Mouse (Mus musculus) forebrain, embryonic 12.5 days (tissue): ENCODE results near the gene Abhd14b. TPM values are rescaled to one million over a fixed set of nuclear protein-coding genes. Genes with fewer than 3 reads are reported as not detected.

ENCODE experiments used
- ATAC-seq: fragments of 200-750 bp; cut with Nextera tagmentation; 2 replicates; pipeline ENCODE4 v1.8.0; 2017; ENCODE audit warnings: moderate TSS enrichment; ENCODE audit not compliant: low FRiP score
- H3K27ac ChIP-seq: fragments of 300-500 bp; sonication (generic); 2 replicates; pipeline ENCODE4 v1.5.1; 2016; ENCODE audit warnings: mild to moderate bottlenecking
- H3K27me3 ChIP-seq: fragments of 300-500 bp; sonication (generic); 2 replicates; pipeline ENCODE4 v1.6.1; 2016; ENCODE audit warnings: mild to moderate bottlenecking
- H3K36me3 ChIP-seq: fragments of 300-500 bp; sonication (generic); replicated peaks from 2 replicates; pipeline ENCODE4 v1.6.1; 2016; ENCODE audit warnings: mild to moderate bottlenecking
- H3K4me1 ChIP-seq: fragments of 300-500 bp; sonication (generic); 2 replicates; pipeline ENCODE4 v1.6.1; 2016
- H3K4me2 ChIP-seq: fragments of 300-500 bp; sonication (generic); 2 replicates; pipeline ENCODE4 v1.6.1; 2016; ENCODE audit warnings: mild to moderate bottlenecking, moderate library complexity
- H3K4me3 ChIP-seq: fragments of 300-500 bp; sonication (generic); replicated peaks from 2 replicates; pipeline ENCODE4 v1.5.1; 2016; ENCODE audit warnings: mild to moderate bottlenecking
- H3K9ac ChIP-seq: fragments of 300-500 bp; sonication (generic); 2 replicates; pipeline ENCODE4 v1.6.1; 2016; ENCODE audit warnings: mild to moderate bottlenecking
- H3K9me3 ChIP-seq: fragments of 300-500 bp; sonication (generic); 2 replicates; pipeline ENCODE4 v1.6.1; 2016
- WGBS: fragments of 180-500 bp; shearing (Covaris S2); methylation state at CpG from one replicate; pipeline ENCODE4 v1.1.7; 2016; 5-methylcytosine and 5-hydroxymethylcytosine counted together
- polyA plus RNA-seq: library from polyadenylated mRNA; unstranded; fragments of >200 nt; fragmentation: Nextera tagmentation; extraction: Ambion mirVana; gene quantifications from 2 replicates; pipeline ENCODE4 v1.2.1, GENCODE M21; 2016

The Abhd14b gene
- polyA plus RNA-seq, 1 experiment from 2014 or later, result 4.4 TPM

DNA sequence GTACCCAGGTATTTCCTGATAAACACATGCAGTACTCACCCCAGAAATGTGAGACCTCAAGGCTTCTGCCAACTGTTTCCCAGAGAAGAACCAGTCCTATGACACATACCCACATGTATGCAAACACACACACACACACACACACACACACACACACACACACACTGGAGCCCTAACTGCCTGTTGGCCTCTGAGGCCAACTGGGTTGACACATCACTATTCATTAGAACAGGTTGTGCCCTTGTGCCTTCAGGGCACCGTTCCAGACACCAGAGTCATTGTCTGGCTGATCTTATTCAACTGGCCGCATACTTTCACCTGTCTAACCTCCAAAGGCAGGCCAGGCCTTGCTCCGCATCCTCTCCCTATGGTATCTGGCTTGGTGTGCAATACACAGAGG, 35.0 kb upstream of the Abhd14b start:
- Histone ChIP-seq H3K9me3 (no peaks in the 10 kb centered on the region), H3K4me1 (no peaks in the 10 kb centered on the region), H3K4me2 (no peak overlapping the region), H3K27me3 (no peaks in the 10 kb centered on the region), H3K4me3 (no peak overlapping the region), H3K27ac (no peak overlapping the region), H3K9ac (no peak overlapping the region), H3K36me3 (no peaks in the 10 kb centered on the region)
- no peak for ATAC-seq
- 76% methylated on average over 3 of the region's 3 CpGs for WGBS

- Histone ChIP-seq H3K27me3 (no peaks in the 10 kb centered on the region), H3K9ac (no peak overlapping the region), H3K4me1 (peaks cover 11% of the 10 kb centered on the region), H3K27ac (no peak overlapping the region), H3K9me3 (no peaks in the 10 kb centered on the region), H3K36me3 (no peaks in the 10 kb centered on the region), H3K4me2 (no peak overlapping the region), H3K4me3 (no peak overlapping the region)
- 80% methylated on average over 5 of the region's 5 CpGs for WGBS
- ATAC-seq, result no peak
Measured at GRCm38 (mm10) chr9:106413606-106414005, 33.7 kb upstream of the Abhd14b start.

DNA sequence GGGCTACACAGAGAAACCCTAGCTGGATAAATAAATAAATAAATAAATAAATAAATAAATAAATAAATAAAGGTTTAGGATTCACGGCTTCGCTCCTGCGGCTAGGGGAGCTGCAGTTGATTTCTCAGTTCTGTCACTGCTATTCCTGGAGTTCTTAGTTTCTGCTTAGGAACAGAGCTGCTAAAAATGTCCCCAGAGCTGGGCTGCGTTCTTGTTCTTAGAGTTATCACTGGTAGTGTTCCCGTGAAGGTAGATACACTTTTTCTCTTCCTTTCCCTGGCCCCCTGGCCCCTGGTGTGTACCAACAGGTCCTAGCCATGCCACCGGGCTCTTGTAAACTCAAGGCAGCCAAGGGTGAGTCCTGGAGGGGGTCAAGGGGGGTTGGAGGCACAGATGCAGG, 30.4 kb upstream of the Abhd14b start:
- peaks cover 34% of the 10 kb centered on the region for H3K4me1 ChIP-seq
- no peaks in the 10 kb centered on the region for H3K9me3 ChIP-seq
- no peak overlapping the region for H3K4me2 ChIP-seq
- no peak overlapping the region for H3K4me3 ChIP-seq
- 88% methylated on average over 6 of the region's 6 CpGs for WGBS
- no peak overlapping the region for H3K27ac ChIP-seq
- ATAC-seq, result no peak
- no peaks in the 10 kb centered on the region for H3K36me3 ChIP-seq
- H3K27me3 ChIP-seq, result peaks cover 10% of the 10 kb centered on the region; the same call in 1 of the 2 replicates
- H3K9ac ChIP-seq, result no peak overlapping the region

DNA sequence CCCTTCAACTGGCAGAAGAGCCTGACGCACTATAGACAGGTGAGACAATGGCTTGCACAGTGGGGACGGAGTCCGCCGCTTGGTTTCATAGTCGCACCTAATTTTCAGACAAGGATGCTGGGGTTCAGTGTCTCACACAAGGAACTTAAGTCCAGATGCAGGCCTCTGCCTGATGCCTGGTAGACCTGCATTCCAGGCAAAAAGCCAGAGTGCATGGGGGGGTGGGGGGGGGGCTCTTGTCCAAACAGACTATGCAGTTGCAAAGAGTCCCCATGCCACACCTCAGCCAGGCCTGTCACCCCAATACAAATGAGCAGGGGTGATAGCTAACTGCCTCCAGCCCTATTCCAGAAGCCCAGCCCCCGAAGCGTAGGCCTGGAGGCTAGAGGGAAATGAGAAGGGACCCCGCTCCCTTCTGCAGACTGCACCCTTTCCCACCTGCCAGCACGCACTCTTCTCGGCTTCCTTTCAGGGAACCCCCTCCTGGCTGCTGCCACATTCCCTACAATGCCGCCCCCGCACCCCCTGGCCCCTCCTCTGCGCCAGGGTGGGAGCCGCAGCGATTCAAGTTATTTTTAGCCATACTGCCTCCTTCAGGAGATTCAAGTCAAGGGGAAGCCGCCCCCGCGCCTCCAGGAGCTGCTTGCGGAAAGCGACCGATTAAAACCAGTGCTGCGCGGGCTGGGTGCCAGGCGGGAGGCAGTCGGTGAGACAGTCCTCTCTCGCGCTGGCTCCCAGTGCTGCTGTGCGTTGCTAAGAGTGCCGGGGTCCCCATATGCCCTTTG, 29.2 kb upstream of the Abhd14b start:
- Histone ChIP-seq H3K4me1 (peaks cover 34% of the 10 kb centered on the region), H3K36me3 (no peaks in the 10 kb centered on the region), H3K27me3 (peaks cover 10% of the 10 kb centered on the region; the same call in 1 of the 2 replicates), H3K27ac (peak overlapping the region; percentile 50; the same call in 1 of the 2 replicates), H3K4me3 (peak overlapping the region; percentile 30), H3K9ac (peak overlapping the region; percentile 48), H3K9me3 (no peaks in the 10 kb centered on the region), H3K4me2 (peak overlapping the region; percentile 59)
- WGBS, result 14% methylated on average over 29 of the region's 29 CpGs
- peak; percentile 55; the same call in 1 of the 2 replicates for ATAC-seq

DNA sequence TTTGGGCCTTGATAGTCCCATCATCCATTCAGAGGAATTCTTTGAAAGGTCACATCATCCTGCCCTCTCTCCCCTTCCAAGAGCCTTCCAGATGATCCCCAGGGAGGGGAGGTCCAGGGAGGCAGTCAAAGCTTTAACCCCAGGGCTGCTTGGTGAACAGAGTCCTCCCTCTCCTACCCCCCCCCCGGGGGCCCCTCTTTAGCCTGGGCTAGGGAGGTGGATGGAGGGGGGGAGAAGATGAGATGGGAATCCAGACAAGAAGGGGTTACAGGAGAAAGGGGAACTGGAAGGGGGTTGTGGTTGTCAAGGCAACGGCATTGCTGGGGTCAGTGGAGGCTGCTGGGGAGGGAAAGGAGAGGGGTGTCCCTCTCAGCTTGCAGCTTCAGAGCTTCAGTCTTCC, 26.7 kb upstream of the Abhd14b start:
- Histone ChIP-seq H3K4me2 (peak overlapping the region; percentile 38), H3K27ac (peak overlapping the region; percentile 70), H3K27me3 (peaks cover 10% of the 10 kb centered on the region; the same call in 1 of the 2 replicates), H3K36me3 (no peaks in the 10 kb centered on the region), H3K4me3 (no peak overlapping the region), H3K9ac (peak overlapping the region; percentile 2), H3K4me1 (peaks cover 34% of the 10 kb centered on the region), H3K9me3 (no peaks in the 10 kb centered on the region)
- WGBS, result 3% methylated on average over 2 of the region's 2 CpGs
- ATAC-seq, result peak; percentile 42

DNA sequence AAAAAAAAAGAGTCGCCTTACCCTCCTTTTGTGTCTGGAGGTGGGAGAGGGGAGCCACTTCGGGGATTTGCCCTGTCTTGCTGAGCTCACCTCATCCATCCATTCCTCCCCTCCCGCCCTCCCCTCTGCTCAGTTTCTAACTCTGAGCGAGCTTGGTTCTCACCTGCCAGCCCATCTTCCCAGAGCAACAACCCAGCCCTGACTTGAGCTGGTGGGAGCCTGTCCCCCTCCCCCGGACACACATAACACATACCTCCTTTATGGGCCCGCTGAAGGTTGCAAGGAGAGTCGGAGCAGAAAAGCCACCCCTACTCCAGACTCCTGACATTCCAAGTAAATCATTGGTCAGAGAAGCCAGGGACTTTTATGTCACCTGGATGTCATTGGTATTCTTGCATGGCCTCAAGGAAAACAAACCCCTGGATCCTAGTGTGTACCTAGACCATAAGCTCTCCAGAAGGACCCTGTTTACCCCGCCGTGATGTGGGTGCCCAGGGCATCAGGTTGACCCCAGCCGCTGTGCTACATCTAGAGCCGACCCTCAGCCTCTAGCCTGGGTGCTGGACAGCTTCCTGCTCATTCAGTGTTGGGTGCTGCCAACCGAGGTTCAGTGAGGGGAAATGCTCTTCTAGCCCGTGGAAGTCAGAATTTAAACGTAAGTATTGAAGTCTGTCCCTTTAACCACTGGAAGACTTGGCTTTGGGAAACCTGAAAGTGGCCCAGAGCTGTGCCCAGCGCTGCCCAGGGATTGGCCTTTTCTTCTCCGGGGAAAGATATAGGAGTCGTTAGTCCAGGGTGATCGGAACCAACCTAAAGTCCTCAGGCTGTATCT, 26.0 kb upstream of the Abhd14b start:
- no peaks in the 10 kb centered on the region for H3K36me3 ChIP-seq
- 7% methylated on average over 16 of the region's 18 CpGs for WGBS
- peak overlapping the region; percentile 38 for H3K4me2 ChIP-seq
- H3K9ac ChIP-seq, result peak overlapping the region; percentile 2; the same call in 1 of the 2 replicates
- H3K4me3 ChIP-seq, result no peak overlapping the region
- H3K27ac ChIP-seq, result peak overlapping the region; percentile 70
- ATAC-seq, result 0 out of 2 replicates have a peak, but pooled peaks have one; percentile 16
- peaks cover 34% of the 10 kb centered on the region for H3K4me1 ChIP-seq
- no peaks in the 10 kb centered on the region for H3K9me3 ChIP-seq
- peaks cover 10% of the 10 kb centered on the region; the same call in 1 of the 2 replicates for H3K27me3 ChIP-seq

DNA sequence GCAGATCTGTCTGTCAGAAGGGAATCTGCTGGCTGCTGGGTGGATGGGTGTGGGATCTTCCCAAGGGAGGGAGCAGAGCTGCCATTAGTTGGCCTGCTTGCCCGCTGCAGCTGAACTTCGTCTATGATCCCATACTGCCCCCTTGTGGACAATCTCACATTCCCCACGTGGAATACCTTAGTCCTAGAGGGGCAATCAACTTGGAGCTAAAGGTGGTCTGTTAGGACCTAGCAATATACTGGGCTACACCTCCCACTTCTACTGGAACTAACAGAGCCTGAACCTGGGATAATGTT, 25.4 kb upstream of the Abhd14b start:
- Histone ChIP-seq H3K36me3 (no peaks in the 10 kb centered on the region), H3K9ac (no peak overlapping the region), H3K27ac (peak overlapping the region; percentile 70; the same call in 1 of the 2 replicates), H3K4me2 (peak overlapping the region; percentile 38), H3K9me3 (no peaks in the 10 kb centered on the region), H3K27me3 (peaks cover 10% of the 10 kb centered on the region; the same call in 1 of the 2 replicates), H3K4me3 (no peak overlapping the region), H3K4me1 (peaks cover 34% of the 10 kb centered on the region)
- peak; percentile 66 for ATAC-seq
- WGBS, result 0% methylated on average over 3 of the region's 3 CpGs

GRCm38 (mm10) chr9:106428719-106429220, 18.5 kb upstream of the Abhd14b start:
- Histone ChIP-seq H3K4me2 (peak overlapping the region; percentile 63), H3K27ac (peak overlapping the region; percentile 97), H3K9ac (peak overlapping the region; percentile 69), H3K27me3 (no peaks in the 10 kb centered on the region), H3K36me3 (peaks cover 32% of the 10 kb centered on the region), H3K4me3 (peak overlapping the region; percentile 70), H3K4me1 (peaks cover 13% of the 10 kb centered on the region), H3K9me3 (no peaks in the 10 kb centered on the region)
- 20% methylated on average over 11 of the region's 11 CpGs for WGBS
- ATAC-seq, result peak; percentile 66

DNA sequence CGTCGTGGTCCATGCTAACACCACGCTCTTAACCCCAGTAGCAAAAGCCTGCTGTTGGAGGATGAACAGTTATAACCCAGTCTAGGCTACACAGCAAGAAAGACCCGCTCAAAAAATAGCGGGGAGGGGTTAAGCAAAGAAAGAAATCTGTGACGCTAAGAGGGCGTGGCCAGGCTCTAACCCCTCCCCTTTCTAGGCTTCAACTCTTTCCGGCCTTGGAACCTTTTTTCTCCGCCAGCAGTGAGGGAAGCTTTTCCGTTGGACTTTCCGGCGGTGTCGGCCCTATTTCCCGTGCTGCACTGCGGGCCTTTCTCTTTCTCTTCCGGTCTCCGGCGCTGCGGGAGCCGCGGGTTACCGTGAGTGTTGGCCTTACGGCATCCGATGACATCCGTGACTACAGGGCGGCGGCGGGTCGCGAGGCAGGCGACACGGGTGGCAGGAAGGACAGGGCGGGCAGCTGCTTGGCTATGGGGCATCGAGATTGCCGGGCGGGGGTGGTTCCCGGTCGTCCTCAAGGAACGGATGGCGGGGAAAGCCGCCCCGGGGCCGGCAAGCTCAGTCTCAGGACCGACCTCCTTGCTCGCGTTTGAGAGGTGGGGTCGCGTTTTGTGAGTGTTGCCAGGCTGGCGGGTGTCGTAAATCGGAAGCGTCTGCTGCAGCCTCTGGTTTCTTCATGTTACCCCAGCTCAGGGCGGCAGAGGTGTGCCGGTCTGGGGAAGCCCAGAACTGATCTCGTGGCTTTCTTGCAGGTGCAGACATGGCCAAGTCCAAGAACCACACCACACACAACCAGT, 17.8 kb upstream of the Abhd14b start, which contains the start of gene Rpl29:
Rpl29 (plus strand) TSS at position 234 of the 794 bp plus-strand sequence.
- Histone ChIP-seq H3K4me1 (peaks cover 13% of the 10 kb centered on the region), H3K9ac (peak within 1 kb of the TSS; percentile 98)
- ATAC-seq, result peak; percentile 92

GRCm38 (mm10) chr9:106430015-106430264, 17.3 kb upstream of the Abhd14b start:
- no peak for ATAC-seq
- Histone ChIP-seq H3K4me2 (peak overlapping the region; percentile 63), H3K4me3 (peak overlapping the region; percentile 70), H3K9ac (peak overlapping the region; percentile 98), H3K27me3 (no peaks in the 10 kb centered on the region), H3K27ac (peak overlapping the region; percentile 97), H3K9me3 (no peaks in the 10 kb centered on the region), H3K36me3 (peaks cover 43% of the 10 kb centered on the region), H3K4me1 (peaks cover 13% of the 10 kb centered on the region)
- 4% methylated on average over 4 of the region's 4 CpGs for WGBS

More for the DNA sequence above, 17.8 kb upstream of the Abhd14b start, which contains the start of gene Rpl29:
- H3K4me3 ChIP-seq, result peak within 1 kb of the TSS; percentile 70
- under 1% methylated on average over 53 of the region's 55 CpGs for WGBS
- H3K27ac ChIP-seq, result peak within 1 kb of the TSS; percentile 97
- no peaks in the 10 kb centered on the region for H3K9me3 ChIP-seq
- peak within 1 kb of the TSS; percentile 63 for H3K4me2 ChIP-seq
- H3K36me3 ChIP-seq, result peaks cover 39% of the 10 kb centered on the region
- H3K27me3 ChIP-seq, result no peaks in the 10 kb centered on the region

DNA sequence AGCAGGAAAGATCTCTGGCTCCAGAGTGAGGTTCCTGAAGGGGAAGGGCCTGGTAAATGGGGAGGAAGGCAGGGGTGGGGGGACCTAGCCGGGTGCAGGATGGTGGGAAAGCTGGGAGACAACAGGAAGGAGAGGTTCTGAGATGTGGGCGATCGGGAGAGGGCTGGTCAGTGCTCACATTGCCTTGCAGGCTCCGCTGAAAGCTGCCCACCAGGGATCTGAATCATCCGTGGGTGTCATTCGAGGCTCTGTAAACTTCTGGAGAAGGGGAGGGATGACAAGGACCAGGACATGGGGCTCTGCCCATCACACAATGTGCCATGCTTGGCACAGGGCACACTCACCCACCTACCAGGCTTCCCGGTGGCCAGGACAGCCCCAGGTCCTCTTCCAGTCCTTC, 13.9 kb upstream of the Abhd14b start:
- no peaks in the 10 kb centered on the region for H3K9me3 ChIP-seq
- no peak overlapping the region for H3K27ac ChIP-seq
- no peaks in the 10 kb centered on the region for H3K27me3 ChIP-seq
- peaks cover 30% of the 10 kb centered on the region for H3K4me1 ChIP-seq
- 78% methylated on average over 7 of the region's 7 CpGs for WGBS
- H3K4me2 ChIP-seq, result no peak overlapping the region
- H3K9ac ChIP-seq, result 0 out of 2 replicates have a peak overlapping the region, but pooled peaks have one; percentile 12
- ATAC-seq, result no peak
- peaks cover 47% of the 10 kb centered on the region for H3K36me3 ChIP-seq
- no peak overlapping the region for H3K4me3 ChIP-seq

DNA sequence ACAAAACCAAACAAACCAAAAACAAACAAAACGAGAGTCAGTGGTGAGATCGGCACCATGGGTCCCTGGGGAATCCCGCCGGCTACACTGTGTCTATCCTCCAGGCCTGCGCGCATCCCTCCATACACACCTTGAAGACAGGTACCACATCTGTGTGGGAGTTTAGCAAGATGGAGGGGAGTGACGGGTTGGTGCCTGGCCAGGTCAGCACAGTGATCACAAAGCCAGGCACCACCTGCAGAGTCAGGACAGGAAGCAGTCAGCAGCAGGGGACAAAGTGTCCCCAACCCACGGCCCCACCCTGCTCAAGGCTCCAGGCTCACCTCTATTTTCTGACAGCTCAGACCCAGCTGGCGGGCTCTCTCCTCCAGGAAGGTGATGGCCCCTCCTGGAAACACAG, 10.7 kb upstream of the Abhd14b start:
- Histone ChIP-seq H3K36me3 (peaks cover 36% of the 10 kb centered on the region), H3K9ac (no peak overlapping the region), H3K4me2 (no peak overlapping the region), H3K27me3 (no peaks in the 10 kb centered on the region), H3K27ac (no peak overlapping the region), H3K4me3 (no peak overlapping the region), H3K9me3 (no peaks in the 10 kb centered on the region), H3K4me1 (peaks cover 26% of the 10 kb centered on the region)
- 86% methylated on average over 9 of the region's 9 CpGs for WGBS
- ATAC-seq, result no peak
